Mouse (Mus musculus): ENCODE measurements around the gene Slc4a4.

The Slc4a4 gene

DNA sequence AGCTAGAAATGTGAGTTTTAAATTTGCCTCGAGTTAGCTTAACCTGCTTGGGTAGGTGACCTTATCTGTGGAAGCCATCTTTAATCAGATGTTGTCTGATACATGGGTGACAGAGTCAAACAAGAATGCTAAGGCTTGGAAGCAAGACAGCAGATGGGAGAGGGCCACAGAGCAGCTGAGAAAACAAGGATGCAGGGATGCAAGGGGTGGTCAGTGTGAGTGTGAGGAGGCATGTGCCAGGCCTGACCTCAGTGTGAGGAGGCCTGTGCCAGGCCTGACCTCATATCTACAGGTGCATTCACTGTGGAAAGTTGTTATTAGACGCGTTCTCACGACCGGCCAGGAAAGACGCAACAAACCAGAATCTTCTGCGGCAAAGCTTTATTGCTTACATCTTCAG is 114.0 kb downstream of the Slc4a4 start:
- DNase-seq (ENCODE audit: low spot score in 2 of 2) = no peak

DNA sequence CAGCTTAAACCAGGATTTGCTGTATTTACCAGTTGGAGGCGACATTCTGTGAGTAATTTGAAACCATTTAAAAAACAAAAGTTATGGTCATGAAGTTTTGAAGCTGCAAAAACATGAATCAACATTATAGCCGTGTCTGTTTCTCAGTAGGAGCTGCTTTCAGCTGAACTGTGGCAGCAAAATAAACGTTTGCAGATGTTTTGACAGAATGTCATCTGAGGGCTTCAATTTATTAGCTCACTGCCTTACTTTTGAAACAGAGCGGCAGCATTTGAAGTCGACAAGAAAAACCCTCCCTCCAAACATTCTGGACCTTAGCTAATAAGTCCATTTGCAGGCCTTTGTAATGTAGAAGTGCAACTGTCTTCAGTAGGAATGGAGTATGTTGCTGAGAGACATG is 123.5 kb downstream of the Slc4a4 start:
- DNase-seq (ENCODE audit: low spot score in 2 of 2) = no peak

DNA sequence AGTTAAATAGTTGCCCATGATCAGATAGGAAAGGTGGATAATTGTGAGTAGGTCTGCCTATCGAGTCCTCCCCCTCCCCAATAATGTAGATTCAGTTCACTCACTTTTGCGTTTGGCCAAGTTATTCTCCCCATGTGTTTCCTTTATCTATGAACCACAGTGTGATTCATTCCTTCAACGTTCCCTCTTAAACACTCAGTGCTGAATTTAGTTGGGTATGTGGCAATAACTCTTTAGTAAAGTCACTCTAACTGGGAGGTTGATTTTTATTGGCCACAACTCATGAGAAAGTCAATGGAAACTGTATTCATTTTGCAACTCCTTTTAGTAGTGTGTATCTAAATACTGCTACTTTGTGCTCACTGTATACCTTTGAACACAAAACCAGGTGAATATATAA is 125.8 kb downstream of the Slc4a4 start:
- no peak for DNase-seq (ENCODE audit: low spot score in 2 of 2)

DNA sequence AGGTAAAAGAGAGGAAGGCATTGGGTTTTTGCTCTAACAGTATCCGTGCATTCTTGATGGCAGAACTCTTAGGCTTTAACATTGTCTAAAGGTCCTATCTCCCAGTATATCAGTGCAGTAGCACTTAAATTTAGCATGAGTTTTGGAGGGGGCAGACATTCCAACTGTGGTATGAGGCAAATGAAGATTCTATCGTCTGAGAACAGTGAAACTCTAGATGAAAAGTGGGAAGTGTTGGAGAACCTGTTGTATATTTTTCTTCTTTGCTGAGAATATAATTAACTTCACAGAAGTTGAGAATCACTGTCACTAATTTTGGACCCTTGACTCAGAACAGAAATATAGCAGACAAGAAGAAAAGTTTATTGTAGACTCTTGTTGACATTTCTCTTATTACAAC is 128.2 kb downstream of the Slc4a4 start:
- no peak for DNase-seq (ENCODE audit: low spot score in 2 of 2)

DNA sequence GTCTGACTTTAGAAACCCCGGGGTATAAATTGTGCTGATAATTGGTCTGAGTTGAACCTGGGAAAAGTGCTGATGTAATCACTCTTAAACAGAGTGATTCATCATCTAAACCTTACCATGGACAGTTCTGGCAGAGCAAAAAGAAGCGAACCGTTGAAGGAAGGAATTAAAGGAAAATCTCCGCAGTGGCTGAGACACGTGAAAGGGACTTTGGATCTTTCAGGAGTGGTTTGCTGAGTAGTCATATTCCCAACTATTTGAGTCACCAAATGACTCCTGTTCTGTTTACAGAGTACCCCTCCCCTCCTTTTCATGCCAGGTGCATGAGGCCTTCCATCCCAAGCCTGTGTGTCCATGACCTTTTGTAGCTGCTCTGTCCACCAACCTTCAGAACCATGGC is 129.3 kb downstream of the Slc4a4 start:
- DNase-seq (ENCODE audit: low spot score in 2 of 2) = no peak

DNA sequence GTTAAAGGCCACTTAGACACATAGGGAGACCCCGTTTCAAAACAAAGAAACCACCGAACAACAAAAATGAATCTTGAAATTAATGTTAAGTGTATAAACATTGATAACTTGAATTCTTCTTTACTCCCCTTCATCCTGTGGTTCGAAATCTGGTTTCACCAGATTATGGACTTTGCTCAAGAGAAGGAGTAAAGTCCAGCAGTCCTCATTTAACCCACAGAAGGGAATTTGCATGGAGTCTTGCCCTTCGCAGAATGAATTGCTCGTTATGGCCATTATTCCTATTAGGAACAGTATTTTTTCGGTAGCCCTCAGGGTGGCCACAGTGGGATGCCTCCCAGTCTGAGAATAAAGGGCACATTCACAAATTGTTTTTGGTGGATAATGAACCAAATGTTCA is 131.9 kb downstream of the Slc4a4 start:
- DNase-seq (ENCODE audit: low spot score in 2 of 2) = no peak

DNA sequence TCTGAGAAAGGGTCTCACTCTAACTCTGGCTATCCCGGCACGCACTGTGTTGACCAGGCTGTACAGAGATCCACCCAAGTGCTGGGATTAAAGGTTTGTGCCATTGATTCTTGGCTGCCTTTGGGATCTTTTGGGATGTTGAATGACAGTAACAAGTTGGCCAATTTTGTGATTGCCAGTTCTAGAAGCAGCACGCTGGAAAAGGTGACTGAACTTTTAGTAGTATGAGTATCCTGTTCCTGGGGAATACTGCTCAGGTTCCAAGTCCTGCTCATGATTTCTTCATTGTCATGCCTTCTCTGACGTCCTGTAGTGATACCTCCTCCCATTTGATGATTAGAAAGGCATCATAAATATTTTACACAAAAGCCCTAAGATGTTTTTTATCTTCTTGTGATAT is 137.8 kb downstream of the Slc4a4 start:
- no peak for DNase-seq (ENCODE audit: low spot score in 2 of 2)

DNA sequence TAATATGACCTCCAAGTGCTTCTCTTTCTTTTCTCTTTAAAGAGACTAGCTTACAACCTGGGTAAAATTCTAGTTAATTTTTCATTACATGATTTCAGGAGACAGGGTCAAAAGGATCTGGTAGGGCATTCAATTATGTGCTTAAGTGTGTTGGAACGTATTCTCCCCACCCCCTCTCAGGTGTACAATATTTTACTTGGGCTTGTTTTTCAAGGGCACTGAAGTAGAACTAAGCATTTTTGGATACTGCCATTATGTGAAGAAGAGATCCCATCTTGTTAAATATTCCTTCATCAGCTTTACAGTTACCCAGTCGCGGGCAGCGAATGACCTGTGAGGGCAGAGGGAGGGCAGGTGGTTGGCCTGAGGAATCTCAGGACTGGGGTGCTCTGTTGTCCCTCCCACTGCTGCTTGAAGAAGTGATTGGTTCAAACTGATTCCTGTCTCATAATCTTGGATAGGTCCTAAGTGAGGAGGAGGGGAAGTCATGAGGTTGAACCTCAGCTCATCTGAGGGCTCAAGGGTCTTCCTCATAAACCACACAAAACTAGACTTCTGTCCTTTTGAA is 141.0 kb downstream of the Slc4a4 start:
- DNase-seq (ENCODE audit: low spot score in 2 of 2) = no peak

DNA sequence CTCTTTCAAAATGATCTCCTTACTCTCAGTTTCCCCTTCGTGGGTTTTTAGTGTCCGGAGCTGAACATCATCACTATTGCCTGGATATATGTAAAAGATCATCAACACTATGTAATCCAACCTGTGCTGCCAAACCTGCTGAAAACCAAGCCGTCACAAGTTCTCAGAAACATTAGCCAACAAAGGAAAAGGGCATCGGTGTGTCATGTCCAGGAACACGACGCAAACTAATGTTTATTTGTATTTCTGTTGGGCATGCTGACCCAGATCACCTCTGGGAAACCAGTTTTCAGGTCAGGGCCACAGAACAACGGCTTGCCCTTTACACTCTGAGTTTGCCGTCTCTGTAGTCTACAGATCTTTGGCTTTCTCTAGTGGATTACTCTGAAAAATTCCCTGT is 146.0 kb downstream of the Slc4a4 start:
- no peak for DNase-seq (ENCODE audit: low spot score in 2 of 2)

DNA sequence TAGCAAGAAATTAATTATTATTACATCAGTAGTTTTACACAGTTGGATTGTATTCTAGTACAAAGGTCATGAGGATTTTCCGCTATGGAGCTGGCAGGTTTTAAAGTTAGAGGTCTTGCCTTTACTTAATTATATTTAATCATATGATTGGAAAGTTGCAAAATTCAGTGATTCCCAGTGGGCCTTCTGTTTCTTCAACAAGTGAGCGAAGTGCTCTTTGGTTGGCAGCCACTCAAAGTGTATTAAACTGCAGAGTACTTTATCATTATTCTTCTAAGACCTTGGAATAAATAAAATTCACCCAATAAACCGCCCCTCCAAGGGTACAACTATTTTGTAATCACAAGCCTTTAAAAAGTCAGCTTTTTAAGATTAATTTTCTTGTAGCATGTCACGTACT is 146.6 kb downstream of the Slc4a4 start:
- no peak for DNase-seq (ENCODE audit: low spot score in 2 of 2)

DNA sequence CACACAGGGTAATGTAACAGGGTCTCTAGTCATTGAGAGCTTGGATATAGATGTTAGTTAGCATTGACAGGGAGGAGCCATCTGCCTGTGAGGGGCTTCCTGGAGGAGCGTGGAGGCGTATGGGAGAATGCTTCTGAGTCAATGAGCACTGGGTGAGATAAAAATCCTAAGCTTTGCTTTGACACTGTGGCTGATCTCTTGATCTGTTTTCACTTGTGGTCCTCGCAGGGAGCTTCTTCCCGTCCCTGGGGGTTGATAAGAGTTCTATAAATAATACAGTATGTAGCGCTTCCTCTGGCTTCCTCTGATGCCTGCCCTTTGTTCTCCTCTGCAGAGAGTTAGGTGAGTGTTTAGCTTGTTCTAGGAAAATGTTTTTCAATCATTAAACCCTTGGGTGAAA is 149.5 kb downstream of the Slc4a4 start:
- no peak for DNase-seq (ENCODE audit: low spot score in 2 of 2)

DNA sequence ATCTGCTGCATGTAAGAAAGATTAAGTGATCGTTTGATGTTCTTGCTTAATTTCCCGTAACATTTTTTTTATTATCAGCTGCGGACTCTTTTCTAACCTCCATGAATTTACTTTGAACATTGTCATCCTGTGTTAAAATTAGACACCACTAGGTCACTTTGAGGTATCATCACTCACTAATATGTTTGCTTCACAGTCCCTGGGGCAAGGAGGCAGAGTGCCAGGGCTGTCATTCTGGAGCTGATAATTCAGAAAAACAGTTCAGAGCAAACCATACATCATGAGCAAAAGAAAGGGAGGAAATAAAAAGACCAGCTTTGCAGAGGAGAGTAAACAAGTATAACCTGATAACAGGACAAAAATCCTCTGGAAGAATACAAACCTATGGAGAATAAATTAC is 154.2 kb downstream of the Slc4a4 start:
- no peak for DNase-seq (ENCODE audit: low spot score in 2 of 2)

DNA sequence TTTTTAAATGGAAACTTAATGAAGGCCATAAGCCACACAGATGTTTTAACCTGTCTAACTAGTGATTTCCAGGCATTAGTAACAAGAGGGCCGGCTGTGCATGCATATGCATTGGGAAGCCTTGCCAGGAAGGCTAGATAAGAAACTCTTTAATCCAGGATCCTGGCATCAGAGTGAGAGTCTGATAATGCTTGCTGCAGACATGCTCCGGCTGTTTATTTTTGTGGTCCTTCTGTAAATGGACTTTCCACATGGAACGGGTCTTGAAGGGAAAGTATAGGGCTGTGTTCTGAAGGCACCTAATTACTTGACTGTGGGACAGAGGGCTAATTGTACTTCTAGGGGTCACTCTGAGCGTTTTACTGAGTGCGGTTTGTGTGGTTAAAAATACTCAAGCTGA is 157.2 kb downstream of the Slc4a4 start:
- DNase-seq (ENCODE audit: low spot score in 2 of 2) = no peak

DNA sequence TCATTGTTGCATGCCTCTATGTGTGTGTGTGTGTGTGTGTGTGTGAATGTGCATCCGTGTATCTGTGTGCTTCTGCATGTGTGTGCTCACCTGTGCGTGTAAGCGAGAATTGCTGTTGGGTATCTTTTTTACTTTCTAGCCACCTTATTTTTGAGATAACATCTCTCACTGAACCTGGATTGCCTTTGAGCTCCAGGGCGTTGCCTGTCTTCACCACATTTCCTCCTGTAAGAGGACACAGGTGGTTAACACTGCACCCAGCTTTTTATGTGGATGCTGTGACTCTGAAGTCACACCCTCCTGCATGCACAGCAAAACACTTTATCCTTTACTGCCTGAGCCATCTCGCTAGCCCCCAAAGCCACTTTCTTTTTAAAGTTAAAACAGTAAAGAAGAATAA is 158.2 kb downstream of the Slc4a4 start:
- no peak for DNase-seq (ENCODE audit: low spot score in 2 of 2)

DNA sequence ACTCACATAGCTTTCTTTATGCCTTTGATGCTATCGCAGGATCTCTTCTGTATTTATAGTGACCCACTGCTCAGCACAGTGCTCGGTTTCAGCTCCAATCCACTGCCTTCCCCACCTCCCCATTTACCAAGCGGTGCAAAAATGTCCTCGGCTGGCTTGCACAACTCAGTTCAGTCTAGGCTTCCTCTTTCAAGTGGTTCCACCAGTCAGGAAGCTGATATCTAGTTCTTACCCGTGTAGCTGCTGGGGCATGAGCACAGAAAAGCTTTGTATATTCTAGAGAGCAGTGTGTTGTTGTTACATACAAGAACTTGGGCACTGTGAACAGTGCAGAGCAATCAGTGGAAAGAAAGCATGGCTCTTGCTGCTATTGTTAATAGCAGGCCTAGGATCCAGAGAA is 165.0 kb downstream of the Slc4a4 start:
- DNase-seq (ENCODE audit: low spot score in 2 of 2) = no peak

DNA sequence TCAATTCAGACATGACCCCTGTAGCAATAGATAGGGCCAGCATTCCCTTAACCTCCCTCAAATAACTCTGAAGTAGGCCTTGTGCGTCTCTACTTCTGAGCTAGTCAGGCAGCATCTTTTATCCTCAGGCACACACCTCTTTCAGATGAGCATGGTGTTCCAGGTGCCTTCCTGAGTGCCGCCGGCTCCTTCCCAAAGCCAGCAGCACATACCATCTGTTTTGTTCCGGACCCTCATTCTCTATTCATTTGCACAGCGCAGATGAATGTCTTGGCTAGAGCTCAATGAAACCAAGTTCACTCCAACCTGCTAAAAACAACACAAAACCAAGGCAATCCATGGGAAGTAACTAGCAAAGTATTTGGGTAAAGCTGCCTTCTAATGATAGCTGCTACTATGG is 165.6 kb downstream of the Slc4a4 start:
- no peak for DNase-seq (ENCODE audit: low spot score in 2 of 2)

DNA sequence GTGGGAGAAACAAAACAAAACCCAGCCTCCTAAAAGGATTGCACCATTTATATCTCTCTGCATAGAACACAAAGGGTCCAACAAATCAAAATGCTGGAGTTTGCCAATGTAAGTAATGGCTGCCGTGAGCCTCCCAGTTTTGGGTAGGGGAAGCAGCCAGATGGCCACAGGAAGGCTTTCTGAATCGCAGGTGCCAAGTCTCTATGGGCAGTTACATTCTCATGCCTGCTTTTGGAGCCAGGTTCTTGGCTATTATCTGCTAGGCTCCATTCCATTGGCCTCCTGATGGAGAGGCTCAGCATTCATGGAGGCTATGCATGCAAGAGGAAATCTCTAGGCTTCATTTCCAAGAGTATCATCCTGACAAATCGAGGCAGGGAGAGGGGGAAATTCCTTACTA is 169.0 kb downstream of the Slc4a4 start:
- no peak for DNase-seq (ENCODE audit: low spot score in 2 of 2)

DNA sequence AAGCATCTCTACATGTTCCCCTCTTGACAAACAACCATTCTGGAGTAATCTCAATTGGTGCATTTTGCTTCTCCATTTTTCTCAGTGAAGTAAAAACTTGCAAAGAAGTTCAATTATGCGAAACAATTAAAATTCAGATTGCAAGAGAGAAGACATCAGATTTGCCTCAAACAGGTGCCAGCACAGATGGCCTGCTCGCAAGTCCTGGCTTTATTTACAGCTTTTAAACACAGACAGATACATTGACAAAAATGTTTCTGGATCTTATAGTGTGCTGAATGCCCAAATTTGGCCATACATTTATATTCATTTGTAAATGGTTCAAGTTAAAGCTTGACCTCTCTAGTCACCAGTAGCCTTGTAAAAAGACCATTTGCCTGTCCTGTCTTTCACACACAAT is 169.8 kb downstream of the Slc4a4 start:
- DNase-seq (ENCODE audit: low spot score in 2 of 2) = no peak

DNA sequence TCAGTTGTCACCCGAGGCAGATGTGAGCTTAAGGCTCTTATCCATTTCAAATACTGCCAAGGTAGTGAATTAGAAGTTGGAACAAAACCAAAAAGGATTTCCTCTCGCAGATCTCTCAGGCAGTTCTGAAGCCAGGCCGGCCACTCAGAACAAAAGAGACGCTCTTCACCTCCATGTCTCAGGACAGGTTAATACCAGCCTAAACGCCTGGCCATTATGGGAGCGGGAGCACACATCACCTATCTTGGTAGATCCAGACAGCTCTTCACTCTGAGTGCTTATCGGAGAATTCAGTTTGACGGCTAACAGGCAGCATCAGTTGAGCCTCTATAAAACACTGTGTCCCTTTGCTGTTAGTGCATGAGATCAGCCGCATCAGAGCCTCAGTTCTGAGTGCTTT is 174.5 kb downstream of the Slc4a4 start:
- DNase-seq (ENCODE audit: low spot score in 2 of 2) = no peak

DNA sequence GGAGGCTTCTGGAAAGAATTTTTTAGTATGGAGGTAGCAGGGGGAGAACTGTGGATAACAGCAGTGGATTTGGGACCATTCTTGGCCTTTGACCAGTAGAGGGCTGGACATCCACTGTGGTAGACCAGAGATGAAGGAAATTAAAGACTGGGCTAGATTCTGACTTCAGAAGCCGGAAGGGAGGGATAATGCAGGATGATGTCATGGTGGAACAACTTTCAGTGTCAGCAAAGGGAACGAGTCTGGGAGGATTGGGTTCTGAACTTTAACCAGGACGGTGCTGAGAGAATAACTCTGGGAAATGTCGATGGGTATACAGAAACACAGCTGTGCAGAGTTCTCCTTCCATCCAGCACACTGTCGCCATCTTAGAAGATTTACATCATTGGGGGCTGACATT is 175.7 kb downstream of the Slc4a4 start:
- DNase-seq (ENCODE audit: low spot score in 2 of 2) = no peak

DNA sequence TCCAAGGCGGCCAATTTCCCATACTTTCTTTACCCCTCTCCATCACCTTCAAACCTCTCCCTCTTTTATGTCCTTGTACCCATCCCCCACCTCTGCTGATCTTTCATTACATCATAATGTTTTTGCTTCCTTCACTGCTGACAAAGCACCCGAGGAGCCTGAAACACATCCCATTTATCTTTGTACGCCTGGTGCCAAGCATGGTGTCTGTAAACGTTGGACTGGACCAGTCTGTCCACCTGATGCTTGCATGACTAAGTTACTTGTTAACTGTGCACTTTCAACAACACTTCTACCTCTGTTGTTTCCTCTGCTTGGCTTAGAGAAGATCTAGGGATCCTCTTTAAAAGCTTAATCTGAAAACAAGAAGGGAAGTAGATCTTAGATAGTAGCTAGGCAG is 180.5 kb downstream of the Slc4a4 start:
- DNase-seq (ENCODE audit: low spot score in 2 of 2) = no peak

DNA sequence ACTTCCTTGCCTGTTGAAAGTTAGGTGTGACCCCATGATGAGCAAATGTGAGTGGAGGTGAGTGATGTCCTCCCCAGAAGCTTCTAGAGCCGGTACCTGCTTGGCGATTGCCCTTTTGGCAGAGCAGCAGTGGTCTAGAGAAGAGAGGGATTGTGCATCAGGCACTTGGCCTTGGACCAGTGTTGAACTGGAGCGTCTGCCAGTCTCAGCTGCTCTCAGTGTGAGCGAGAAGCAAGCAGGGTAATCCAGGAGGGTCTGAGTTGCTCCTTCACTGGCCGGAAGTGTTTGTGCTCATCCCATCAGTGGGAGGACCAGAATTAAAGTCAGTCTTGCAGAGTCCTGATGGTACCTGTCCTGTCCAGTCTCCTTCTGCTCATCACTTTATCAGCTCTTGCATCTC is 181.5 kb downstream of the Slc4a4 start:
- DNase-seq (ENCODE audit: low spot score in 2 of 2) = no peak

DNA sequence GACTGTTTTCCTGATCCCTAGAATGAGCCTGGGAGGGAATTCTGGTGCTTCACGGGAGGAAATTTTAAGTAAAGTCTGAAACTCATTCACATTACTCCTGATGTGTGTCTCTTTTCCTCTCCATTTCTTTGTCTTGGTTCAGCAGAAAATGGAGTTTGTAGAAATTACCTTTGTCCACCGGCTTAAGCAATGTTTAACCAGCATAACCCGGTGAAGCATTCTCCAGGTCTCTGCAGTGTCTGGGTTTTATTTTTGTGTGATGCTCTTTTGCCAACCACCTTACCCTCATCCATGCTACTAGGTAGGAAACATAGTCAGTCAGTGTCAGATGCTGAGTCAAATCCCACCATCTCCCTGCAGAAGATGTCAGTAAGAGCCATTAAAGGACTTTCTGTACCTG is 183.4 kb downstream of the Slc4a4 start:
- DNase-seq (ENCODE audit: low spot score in 2 of 2) = no peak

DNA sequence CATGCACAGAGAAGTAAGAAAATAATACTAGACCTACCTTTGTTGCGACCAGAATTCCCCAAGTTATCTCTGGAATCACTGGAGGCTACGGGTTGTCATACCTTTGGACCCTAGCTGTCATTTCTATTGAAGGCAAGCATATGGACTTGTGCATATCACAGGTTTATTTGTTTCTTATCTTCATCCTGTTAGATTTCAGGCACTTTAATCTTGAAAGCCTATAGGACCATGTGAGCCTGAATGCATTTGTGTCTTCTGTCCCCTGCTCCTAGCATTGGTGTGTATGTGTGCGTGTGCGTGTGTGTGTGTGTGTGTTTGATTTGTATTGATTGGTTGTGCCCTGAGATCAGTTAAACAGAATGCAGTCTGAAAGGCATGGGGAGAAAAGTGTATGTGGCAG is 185.3 kb downstream of the Slc4a4 start:
- DNase-seq (ENCODE audit: low spot score in 2 of 2) = no peak

DNA sequence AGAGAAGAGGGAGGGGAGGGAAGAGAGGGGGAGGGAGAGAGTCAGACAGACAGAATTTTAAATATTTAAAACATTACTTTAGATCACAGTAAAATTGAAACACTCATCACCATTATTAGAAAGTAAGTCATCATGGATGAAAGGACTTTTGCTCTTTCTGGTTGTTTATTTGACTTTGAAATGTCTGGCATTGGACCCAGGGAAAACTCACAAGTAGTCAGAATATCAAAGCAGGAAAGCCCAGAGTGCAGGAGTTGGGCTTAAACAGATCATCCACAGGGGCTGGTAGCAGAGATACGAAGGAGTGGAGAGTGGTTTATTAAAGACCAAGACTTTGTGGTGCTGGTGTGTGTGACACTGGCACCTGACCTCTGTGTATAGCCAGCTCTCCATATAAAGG is 191.1 kb downstream of the Slc4a4 start:
- DNase-seq (ENCODE audit: low spot score in 2 of 2) = no peak
